Mouse (Mus musculus): Measurements from ENCODE around the gene Pla2g3. TPM values are rescaled to one million over a fixed set of nuclear protein-coding genes. Genes with fewer than 3 reads are reported as not detected.
A peak's percentile ranks its signal among the peaks of the same experiment; 100 is the strongest.

Gene Pla2g3
- total and polyA plus RNA-seq, 2 experiments from 2014 or later, result 0.08 to 0.11 TPM

- WGBS, result 87% methylated on average over 3 of the region's 3 CpGs
- no peak for DNase-seq (ENCODE audit: low spot score)
- H3K36me3 ChIP-seq (replicated peaks; ENCODE audit: control insufficient read depth, insufficient read depth, low read length), result peaks cover 80% of the 10 kb centered on the region
Measured at GRCm38 (mm10) chr11:3530731-3531130, 42.6 kb downstream of the Pla2g3 start.

GRCm38 (mm10) chr11:3531634-3532033 lies 43.5 kb downstream of the Pla2g3 start:
- DNase-seq (ENCODE audit: low spot score) (no peak), ATAC-seq (ENCODE audit: insufficient read depth, low read depth) (no peak)
- Histone ChIP-seq H3K9ac (replicated peaks; ENCODE audit: low read depth, low read length) (no peak overlapping the region), H3K27me3 (ENCODE audit: control insufficient read depth, insufficient read depth, low read length) (no peaks in the 10 kb centered on the region), H3K9me3 (replicated peaks; ENCODE audit: control insufficient read depth, low read length) (no peaks in the 10 kb centered on the region), H3K4me3 (ENCODE audit: low read depth, low read length) (no peak overlapping the region), H3K4me1 (ENCODE audit: control insufficient read depth, insufficient read depth) (peaks cover 21% of the 10 kb centered on the region), H3K27ac (ENCODE audit: low read depth) (no peak overlapping the region), H3K4me2 (ENCODE audit: low read depth, low read length) (no peak overlapping the region), H3K36me3 (replicated peaks; ENCODE audit: control insufficient read depth, insufficient read depth, low read length) (peaks cover 71% of the 10 kb centered on the region)
- TF ChIP-seq CTCF (IDR thresholded peaks at IDR 0.05; ENCODE audit: low read depth) (peak; percentile 45), EP300 (IDR thresholded peaks at IDR 0.05; ENCODE audit: low read depth) (no peak)
- 85% methylated on average over 6 of the region's 6 CpGs for WGBS

More at GRCm38 (mm10) chr11:3530731-3531130, 42.6 kb downstream of the Pla2g3 start:
- Histone ChIP-seq H3K4me1 (ENCODE audit: control insufficient read depth, insufficient read depth) (peaks cover 22% of the 10 kb centered on the region; the same call in 1 of the 2 replicates), H3K9ac (replicated peaks; ENCODE audit: low read depth, low read length) (no peak overlapping the region), H3K4me2 (ENCODE audit: low read depth, low read length) (no peak overlapping the region), H3K9me3 (replicated peaks; ENCODE audit: control insufficient read depth, low read length) (no peaks in the 10 kb centered on the region), H3K27ac (ENCODE audit: low read depth) (no peak overlapping the region), H3K4me3 (ENCODE audit: low read depth, low read length) (no peak overlapping the region), H3K27me3 (ENCODE audit: control insufficient read depth, insufficient read depth, low read length) (no peaks in the 10 kb centered on the region)
- no peak for ATAC-seq (ENCODE audit: insufficient read depth, low read depth)
- TF ChIP-seq EP300 (IDR thresholded peaks at IDR 0.05; ENCODE audit: low read depth) (no peak), CTCF (IDR thresholded peaks at IDR 0.05; ENCODE audit: low read depth) (no peak)

- DNase-seq (ENCODE audit: low spot score), result no peak
- H3K4me3 ChIP-seq (ENCODE audit: low read depth, low read length), result no peak overlapping the region
- H3K36me3 ChIP-seq (replicated peaks; ENCODE audit: control insufficient read depth, insufficient read depth, low read length), result peaks cover 64% of the 10 kb centered on the region
- H3K27ac ChIP-seq (ENCODE audit: low read depth), result no peak overlapping the region
- H3K27me3 ChIP-seq (ENCODE audit: control insufficient read depth, insufficient read depth, low read length), result no peaks in the 10 kb centered on the region
- ATAC-seq (ENCODE audit: insufficient read depth, low read depth), result no peak
- WGBS, result 90% methylated on average over 16 of the region's 16 CpGs
- no peaks in the 10 kb centered on the region for H3K9me3 ChIP-seq (replicated peaks; ENCODE audit: control insufficient read depth, low read length)
- TF ChIP-seq CTCF (IDR thresholded peaks at IDR 0.05; ENCODE audit: low read depth) (no peak), EP300 (IDR thresholded peaks at IDR 0.05; ENCODE audit: low read depth) (no peak)
- no peak overlapping the region for H3K9ac ChIP-seq (replicated peaks; ENCODE audit: low read depth, low read length)
- no peak overlapping the region for H3K4me2 ChIP-seq (ENCODE audit: low read depth, low read length)
- peaks cover 21% of the 10 kb centered on the region for H3K4me1 ChIP-seq (ENCODE audit: control insufficient read depth, insufficient read depth)
Measured at GRCm38 (mm10) chr11:3532101-3532931, 44.2 kb downstream of the Pla2g3 start.

- H3K9me3 ChIP-seq (replicated peaks; ENCODE audit: control insufficient read depth, low read length), result no peaks in the 10 kb centered on the region
- ATAC-seq (ENCODE audit: insufficient read depth, low read depth) (no peak), DNase-seq (ENCODE audit: low spot score) (no peak)
- H3K4me1 ChIP-seq (ENCODE audit: control insufficient read depth, insufficient read depth), result peaks cover 18% of the 10 kb centered on the region
- H3K9ac ChIP-seq (replicated peaks; ENCODE audit: low read depth, low read length), result no peak overlapping the region
- H3K4me2 ChIP-seq (ENCODE audit: low read depth, low read length), result no peak overlapping the region
- no peak overlapping the region for H3K27ac ChIP-seq (ENCODE audit: low read depth)
- TF ChIP-seq EP300 (IDR thresholded peaks at IDR 0.05; ENCODE audit: low read depth), result no peak
- no peak for TF ChIP-seq CTCF (IDR thresholded peaks at IDR 0.05; ENCODE audit: low read depth)
- WGBS, result 86% methylated on average over 17 of the region's 17 CpGs
- peaks cover 54% of the 10 kb centered on the region for H3K36me3 ChIP-seq (replicated peaks; ENCODE audit: control insufficient read depth, insufficient read depth, low read length)
- no peak overlapping the region for H3K4me3 ChIP-seq (ENCODE audit: low read depth, low read length)
- no peaks in the 10 kb centered on the region for H3K27me3 ChIP-seq (ENCODE audit: control insufficient read depth, insufficient read depth, low read length)
Measured at GRCm38 (mm10) chr11:3533406-3533932, 45.4 kb downstream of the Pla2g3 start.

- Histone ChIP-seq H3K4me3 (ENCODE audit: low read depth, low read length) (peak overlapping the region; percentile 48), H3K4me2 (ENCODE audit: low read depth, low read length) (peak overlapping the region; percentile 72), H3K27ac (ENCODE audit: low read depth) (peak overlapping the region; percentile 98), H3K9me3 (replicated peaks; ENCODE audit: control insufficient read depth, low read length) (no peaks in the 10 kb centered on the region), H3K36me3 (replicated peaks; ENCODE audit: control insufficient read depth, insufficient read depth, low read length) (peaks cover 39% of the 10 kb centered on the region), H3K9ac (replicated peaks; ENCODE audit: low read depth, low read length) (no peak overlapping the region; the same call in 1 of the 2 replicates), H3K27me3 (ENCODE audit: control insufficient read depth, insufficient read depth, low read length) (no peaks in the 10 kb centered on the region), H3K4me1 (ENCODE audit: control insufficient read depth, insufficient read depth) (peaks cover 18% of the 10 kb centered on the region)
- TF ChIP-seq CTCF (IDR thresholded peaks at IDR 0.05; ENCODE audit: low read depth) (no peak), EP300 (IDR thresholded peaks at IDR 0.05; ENCODE audit: low read depth) (peak; percentile 23; the same call in 1 of the 2 replicates)
- no peak for DNase-seq (ENCODE audit: low spot score)
- ATAC-seq (ENCODE audit: insufficient read depth, low read depth), result peak; percentile 5; the same call in 1 of the 2 replicates
- 14% methylated on average over 8 of the region's 8 CpGs for WGBS
Measured at GRCm38 (mm10) chr11:3534956-3535355, 46.9 kb downstream of the Pla2g3 start.
